Mouse (Mus musculus) hematopoietic stem cell, adult 5-6 weeks (primary cell): ENCODE measurements around the gene Capn2. TPM values are rescaled to one million over a fixed set of nuclear protein-coding genes. Genes with fewer than 3 reads are reported as not detected.

Experiments
- ATAC-seq, 2 experiments: fragments of 125-278 bp in 1 of 2; replicated peaks in 1 of 2; 2 replicates each; pipeline ENCODE4 v1.8.0; 2016 to 2017; ENCODE audit warnings: inconsistent platforms in 2 of 2, mild to moderate bottlenecking in 2 of 2, moderate number of reproducible peaks in 2 of 2, low read depth in 1 of 2, moderate TSS enrichment in 1 of 2; ENCODE audit not compliant: low FRiP score in 2 of 2, poor library complexity in 2 of 2, severe bottlenecking in 2 of 2, insufficient read depth in 1 of 2, low TSS enrichment in 1 of 2
- total RNA-seq: library from RNA; stranded (forward); fragments of 172-1452, 232-1000 nt; gene quantifications from 2 replicates; pipeline ENCODE4 v1.2.3, GENCODE M21; 2017

Gene Capn2
- 45.6 and 60.3 TPM in 2 replicates for total RNA-seq

GRCm38 (mm10) chr1:182516758-182517676 is at the start of gene Capn2:
Gene Capn2, minus strand, starts transcription at chr1:182517608.
- peak; percentile 74 to 84 for ATAC-seq

- ATAC-seq = no peak
Observed at GRCm38 (mm10) chr1:182565351-182565835, 48.0 kb upstream of the Capn2 start.

- ATAC-seq = no peak
Observed at GRCm38 (mm10) chr1:182564408-182565120, 47.2 kb upstream of the Capn2 start, which contains the start of gene Capn8. Gene Capn8, plus strand, starts transcription at chr1:182565007.

GRCm38 (mm10) chr1:182562576-182563370 is 45.4 kb upstream of the Capn2 start:
- peak; percentile 21 to 40; a peak in 2 of 4 replicates for ATAC-seq

GRCm38 (mm10) chr1:182561945-182562514 is 44.6 kb upstream of the Capn2 start:
- ATAC-seq = no peak

- peak in 1 of 2 experiments; percentile 58; a peak in 1 of 4 replicates for ATAC-seq
Observed at GRCm38 (mm10) chr1:182560390-182561098, 43.1 kb upstream of the Capn2 start.

GRCm38 (mm10) chr1:182559530-182559929 is 42.1 kb upstream of the Capn2 start:
- ATAC-seq = no peak

GRCm38 (mm10) chr1:182558271-182558670 is 40.9 kb upstream of the Capn2 start:
- no peak for ATAC-seq

- ATAC-seq = peak; percentile 80 to 85
Observed at GRCm38 (mm10) chr1:182553649-182554375, 36.4 kb upstream of the Capn2 start.

GRCm38 (mm10) chr1:182550761-182551160 is 33.4 kb upstream of the Capn2 start:
- ATAC-seq = no peak

GRCm38 (mm10) chr1:182543906-182544305 is 26.5 kb upstream of the Capn2 start:
- ATAC-seq = no peak

- peak; percentile 66 to 71 for ATAC-seq
Observed at GRCm38 (mm10) chr1:182543136-182543535, 25.7 kb upstream of the Capn2 start.

GRCm38 (mm10) chr1:182542110-182542509 is 24.7 kb upstream of the Capn2 start:
- no peak for ATAC-seq

GRCm38 (mm10) chr1:182539023-182539940 is 21.9 kb upstream of the Capn2 start:
- peak; percentile 78 to 88; a peak in 3 of 4 replicates for ATAC-seq

GRCm38 (mm10) chr1:182535080-182535481 is 17.7 kb upstream of the Capn2 start:
- no peak for ATAC-seq
